Mouse (Mus musculus): Measurements from ENCODE around the gene Fbxo44.

DNA sequence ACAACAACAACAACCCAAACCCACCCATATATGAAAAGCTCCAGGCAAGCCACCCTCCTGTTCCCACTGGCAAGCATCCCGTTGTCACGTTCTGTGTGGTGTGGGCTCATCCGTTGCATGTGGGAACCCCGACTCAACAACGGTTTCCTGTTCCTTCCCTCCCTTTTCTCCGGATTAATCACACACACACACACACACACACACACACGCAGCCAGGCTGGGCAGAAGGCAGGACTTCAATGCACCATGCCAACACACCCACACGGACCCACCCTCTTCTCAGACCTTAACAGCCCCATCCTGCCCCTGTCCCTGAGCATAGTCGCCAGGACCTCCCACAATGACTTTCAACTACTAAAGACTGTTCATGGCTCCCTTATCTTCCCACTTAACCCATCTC is 39.7 kb downstream of the Fbxo44 start:
- no peak for TF ChIP-seq CTCF (IDR thresholded peaks at IDR 0.05; ENCODE audit: low read depth)
- TF ChIP-seq EP300 (IDR thresholded peaks at IDR 0.05; ENCODE audit: low read depth) = no peak
